Mouse (Mus musculus) small intestine, adult 10 weeks (tissue): ENCODE data around the gene Ifrd2. TPM values are rescaled to one million over a fixed set of nuclear protein-coding genes. Genes with fewer than 3 reads are reported as not detected.

Source experiments
- polyA plus RNA-seq: library from polyadenylated mRNA; stranded (reverse); fragments of 350-450 nt; fragmentation: Illumina TruSeq; extraction: RNeasy Lipid Tissue Mini Kit (QIAGEN cat#74804); gene quantifications from one replicate; pipeline ENCODE4 v1.2.3, GENCODE M21; 2014; ENCODE audit warnings: low replicate concordance

Gene Ifrd2
- 31.3 TPM for polyA plus RNA-seq

GRCm38 (mm10) chr9:107586974-107587832 is at the start of gene Ifrd2:
Ifrd2 (plus strand) TSS chr9:107587642.

GRCm38 (mm10) chr9:107541474-107542351 is 45.7 kb upstream of the Ifrd2 start, which contains the start of the genes Cyb561d2 and Nprl2:
Cyb561d2 (minus strand) TSS chr9:107542193.
Nprl2 (plus strand) TSS chr9:107542226.

GRCm38 (mm10) chr9:107547026-107547425 is 40.4 kb upstream of the Ifrd2 start, which contains the start of gene Zmynd10:
Zmynd10 (plus strand) TSS chr9:107547298.

DNA sequence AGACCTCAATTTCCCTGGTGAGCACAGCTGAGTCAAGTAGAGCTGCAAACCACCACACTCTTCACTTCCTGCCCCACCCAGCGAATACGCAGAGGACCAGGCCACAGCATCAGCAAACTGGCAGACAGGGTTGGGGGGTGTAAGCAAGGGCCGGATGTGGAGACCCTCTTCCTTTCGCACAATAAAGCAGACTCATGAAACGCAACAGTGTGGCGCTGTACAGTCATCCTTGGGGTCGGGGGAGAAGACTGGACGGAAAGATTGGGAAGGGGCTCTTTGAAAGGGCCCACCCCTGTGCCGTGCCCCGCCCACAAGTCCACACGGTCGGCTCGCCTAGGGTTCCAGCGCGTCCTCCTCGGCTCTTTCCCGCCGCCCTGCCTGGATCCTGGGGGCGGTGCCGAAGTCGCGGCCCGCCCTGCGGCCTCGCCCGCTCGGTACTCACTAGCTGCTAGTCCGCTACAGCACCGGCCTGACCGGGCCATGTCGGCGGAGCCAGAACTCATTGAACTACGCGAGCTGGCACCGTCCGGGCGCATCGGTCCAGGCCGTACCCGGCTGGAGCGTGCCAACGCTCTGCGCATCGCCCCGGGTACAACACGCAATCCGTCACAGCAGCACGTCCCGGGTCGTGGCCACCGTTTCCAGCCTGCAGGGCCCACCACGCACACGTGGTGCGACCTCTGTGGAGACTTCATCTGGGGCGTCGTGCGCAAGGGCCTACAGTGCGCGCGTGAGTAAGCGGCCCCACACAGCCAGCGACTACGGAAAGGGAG is 36.1 kb upstream of the Ifrd2 start, which contains the start of gene Rassf1:
TSS of gene Rassf1 (plus strand) at position 439 of the 773 bp plus-strand sequence.

GRCm38 (mm10) chr9:107563029-107563581 is 24.3 kb upstream of the Ifrd2 start, which contains the start of gene Tusc2:
Tusc2 (plus strand) TSS chr9:107563255.

DNA sequence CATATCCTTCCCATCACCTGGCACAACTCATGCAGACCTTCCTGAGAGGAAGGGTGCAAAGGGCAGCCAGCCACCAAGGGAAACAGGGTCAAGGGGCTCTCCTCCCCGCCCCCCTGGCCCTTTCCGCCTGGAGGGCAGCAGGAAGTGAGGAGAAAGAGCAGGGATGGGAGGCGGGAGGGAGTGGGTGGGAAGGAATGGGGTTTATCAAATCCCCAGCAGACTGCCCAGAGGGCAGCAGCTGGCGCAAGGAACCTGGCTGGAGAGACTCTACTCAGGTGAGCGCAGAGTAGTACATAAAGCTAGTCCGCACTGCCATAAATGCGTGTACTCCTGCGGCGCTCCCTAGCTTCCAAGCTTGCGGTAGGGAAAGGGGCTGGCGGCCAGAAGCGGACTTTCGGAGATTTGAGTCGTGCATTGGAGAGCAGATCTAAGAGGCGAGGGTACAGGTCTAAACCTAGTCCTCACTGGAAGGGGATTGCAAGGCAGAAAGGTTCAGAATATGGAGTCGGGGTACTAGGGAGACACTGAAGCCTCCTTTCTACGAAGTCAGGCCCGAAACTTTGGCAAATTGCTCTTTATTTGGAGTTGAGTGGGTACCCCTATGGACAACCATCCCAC is 19.6 kb upstream of the Ifrd2 start, which contains the start of gene Hyal2:
TSS of gene Hyal2 (plus strand) at position 244 of the 618 bp plus-strand sequence.

GRCm38 (mm10) chr9:107576357-107577107 is 10.9 kb upstream of the Ifrd2 start, which contains the start of gene Hyal1:
Hyal1 (plus strand) TSS chr9:107576927.

GRCm38 (mm10) chr9:107578587-107578986 is 8.9 kb upstream of the Ifrd2 start, which contains the start of gene Naa80:
Naa80 (plus strand) TSS chr9:107578887.

DNA sequence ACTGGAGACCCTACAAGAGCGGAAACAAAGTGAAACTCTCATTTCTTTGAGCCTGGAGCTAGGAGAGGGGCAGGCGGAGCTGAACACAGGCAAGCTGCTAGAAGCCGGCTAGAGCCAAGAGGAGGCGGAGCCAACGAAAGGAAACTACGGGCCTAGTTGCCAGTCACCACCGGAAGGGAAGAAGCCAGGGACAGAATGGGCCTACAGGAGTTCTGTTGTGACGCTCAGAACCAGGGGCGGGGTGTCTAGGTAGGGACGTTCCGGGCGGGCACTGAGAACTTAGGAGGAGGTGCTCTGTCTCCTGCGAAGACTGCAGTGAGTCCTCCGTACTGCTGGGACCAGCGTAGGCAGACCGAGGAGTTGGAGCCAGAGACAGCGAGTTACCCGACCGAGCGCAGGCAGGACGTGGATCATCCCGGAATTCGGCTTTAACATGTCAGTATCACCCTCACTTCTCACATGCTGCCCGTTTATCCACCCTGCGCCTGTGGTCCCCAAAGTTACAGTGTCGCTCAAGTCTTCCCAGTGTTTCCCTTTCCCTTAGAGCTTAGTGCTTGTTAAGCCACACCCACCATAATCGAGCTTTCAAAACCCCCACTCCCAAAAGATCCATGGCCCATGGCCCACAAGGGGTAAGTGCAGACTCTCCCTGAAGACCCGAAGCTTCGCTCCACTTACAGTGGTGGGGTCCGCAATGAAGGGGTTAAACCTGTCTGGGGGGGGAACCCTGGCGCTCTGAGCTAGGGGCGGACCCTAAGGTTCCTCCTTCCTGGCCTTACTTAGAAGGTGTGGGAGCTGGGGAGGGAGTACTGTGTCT is 6.7 kb upstream of the Ifrd2 start, which contains the start of gene Hyal3:
TSS of gene Hyal3 (plus strand) at position 318 of the 817 bp plus-strand sequence.

GRCm38 (mm10) chr9:107608741-107609432 is 21.4 kb downstream of the Ifrd2 start, which contains the start of gene Sema3b:
Sema3b (minus strand) TSS chr9:107609229.

DNA sequence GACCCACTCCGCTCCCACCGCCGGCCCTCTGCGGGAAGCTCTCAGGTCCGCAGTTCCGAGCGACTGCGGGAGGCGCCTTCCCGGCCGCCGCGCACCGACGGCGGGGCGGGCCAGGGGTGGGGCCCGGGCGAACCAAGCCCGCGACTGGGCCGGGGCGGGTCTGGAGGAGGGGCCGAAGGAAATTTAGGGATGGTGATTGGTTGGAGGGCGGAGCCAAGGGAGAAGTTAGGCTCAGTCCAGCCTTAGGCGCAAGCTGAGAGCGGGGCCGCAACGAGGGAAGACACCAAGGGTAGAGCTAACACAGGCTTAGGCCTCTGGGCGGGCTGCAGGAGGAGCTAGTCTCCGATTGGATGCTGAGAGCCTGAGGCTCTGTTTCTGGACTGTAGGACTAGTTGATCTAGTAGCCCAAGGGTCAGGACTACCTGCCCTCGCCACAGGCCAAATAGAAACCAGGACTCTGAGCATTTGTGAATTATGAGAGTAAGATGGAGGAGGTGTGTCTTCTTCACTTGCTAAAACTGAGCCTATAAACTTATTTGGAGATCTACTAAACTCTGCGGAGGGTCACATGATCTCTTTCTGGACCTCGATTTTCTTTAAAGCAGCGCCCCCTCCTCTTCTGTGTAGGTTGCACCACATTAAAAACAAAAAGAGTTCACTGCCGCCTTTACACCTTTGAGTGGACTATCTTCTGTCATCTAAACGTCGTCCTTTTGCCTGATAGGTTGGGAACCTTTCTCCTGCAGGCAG is 48.0 kb downstream of the Ifrd2 start, which contains the start of gene Gnai2:
TSS of gene Gnai2 (minus strand) at position 89 of the 750 bp plus-strand sequence.

Other genes with a start within 250 kb of the Ifrd2 start
- 0.74 TPM for gene Hemk1, start 249.3 kb upstream of the Ifrd2 start, polyA plus RNA-seq
- gene 6430571L13Rik, start 247.0 kb upstream of the Ifrd2 start, polyA plus RNA-seq = not detected
- gene Cacna2d2, start 188.0 kb upstream of the Ifrd2 start, polyA plus RNA-seq = not detected
- not detected for gene Tmem115, start 53.7 kb upstream of the Ifrd2 start, polyA plus RNA-seq
- 0.93 TPM for gene Cyb561d2, start 45.4 kb upstream of the Ifrd2 start, polyA plus RNA-seq
- 0.78 TPM for gene Nprl2, start 45.4 kb upstream of the Ifrd2 start, polyA plus RNA-seq
- gene Zmynd10, start 40.3 kb upstream of the Ifrd2 start, polyA plus RNA-seq = not detected
- gene Rassf1, start 36.1 kb upstream of the Ifrd2 start, polyA plus RNA-seq = 24.5 TPM
- 17.4 TPM for gene Tusc2, start 24.4 kb upstream of the Ifrd2 start, polyA plus RNA-seq
- gene Hyal2, start 19.7 kb upstream of the Ifrd2 start, polyA plus RNA-seq = 0.22 TPM
- 1.4 TPM for gene Hyal1, start 10.7 kb upstream of the Ifrd2 start, polyA plus RNA-seq
- gene Naa80, start 8.8 kb upstream of the Ifrd2 start, polyA plus RNA-seq = 0.63 TPM
- 0.22 TPM for gene Hyal3, start 6.8 kb upstream of the Ifrd2 start, polyA plus RNA-seq
- 1.2 TPM for gene Sema3b, start 21.6 kb downstream of the Ifrd2 start, polyA plus RNA-seq
- gene Gnai2, start 47.7 kb downstream of the Ifrd2 start, polyA plus RNA-seq = 18.2 TPM
- gene Slc38a3, start 81.9 kb downstream of the Ifrd2 start, polyA plus RNA-seq = not detected
- gene Gnat1, start 92.1 kb downstream of the Ifrd2 start, polyA plus RNA-seq = not detected
- 0.37 TPM for gene Sema3f, start 122.8 kb downstream of the Ifrd2 start, polyA plus RNA-seq
- gene Rbm5, start 183.4 kb downstream of the Ifrd2 start, polyA plus RNA-seq = 132 TPM